Mouse (Mus musculus): Measurements from ENCODE around the gene Hist2h2ab.

DNA sequence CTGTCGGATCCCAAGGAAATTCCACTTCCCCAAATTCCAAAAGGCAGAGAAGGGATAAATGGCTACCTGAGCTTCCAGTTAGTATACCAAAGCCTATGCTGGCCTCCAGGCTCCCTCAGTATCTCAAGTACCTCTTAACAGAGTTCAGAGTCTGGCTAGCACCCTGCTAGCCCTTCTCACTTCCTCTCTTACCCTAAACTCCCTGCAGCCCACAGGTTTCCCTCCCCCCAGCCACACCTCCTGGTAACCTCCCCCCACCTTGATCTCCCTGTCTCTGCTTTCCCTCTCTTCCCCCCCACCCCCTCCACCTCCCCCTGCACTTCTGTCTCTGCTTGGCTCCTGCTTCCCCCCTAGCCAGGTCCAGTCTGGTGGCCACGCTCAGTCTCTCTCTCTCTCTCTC lies 19.9 kb upstream of the Hist2h2ab start:
- TF ChIP-seq CTCF (IDR thresholded peaks at IDR 0.05; ENCODE audit: low read depth) (no peak), EP300 (optimal IDR thresholded peaks at IDR 0.05) (no peak)

Measured in stomach, postnatal 0 days (tissue).